Mouse (Mus musculus): ENCODE results near the gene Sbk3. TPM values are rescaled to one million over a fixed set of nuclear protein-coding genes. Genes with fewer than 3 reads are reported as not detected.

The Sbk3 gene
- polyA plus RNA-seq, 1 experiment from 2014 or later = 0.49 TPM

DNA sequence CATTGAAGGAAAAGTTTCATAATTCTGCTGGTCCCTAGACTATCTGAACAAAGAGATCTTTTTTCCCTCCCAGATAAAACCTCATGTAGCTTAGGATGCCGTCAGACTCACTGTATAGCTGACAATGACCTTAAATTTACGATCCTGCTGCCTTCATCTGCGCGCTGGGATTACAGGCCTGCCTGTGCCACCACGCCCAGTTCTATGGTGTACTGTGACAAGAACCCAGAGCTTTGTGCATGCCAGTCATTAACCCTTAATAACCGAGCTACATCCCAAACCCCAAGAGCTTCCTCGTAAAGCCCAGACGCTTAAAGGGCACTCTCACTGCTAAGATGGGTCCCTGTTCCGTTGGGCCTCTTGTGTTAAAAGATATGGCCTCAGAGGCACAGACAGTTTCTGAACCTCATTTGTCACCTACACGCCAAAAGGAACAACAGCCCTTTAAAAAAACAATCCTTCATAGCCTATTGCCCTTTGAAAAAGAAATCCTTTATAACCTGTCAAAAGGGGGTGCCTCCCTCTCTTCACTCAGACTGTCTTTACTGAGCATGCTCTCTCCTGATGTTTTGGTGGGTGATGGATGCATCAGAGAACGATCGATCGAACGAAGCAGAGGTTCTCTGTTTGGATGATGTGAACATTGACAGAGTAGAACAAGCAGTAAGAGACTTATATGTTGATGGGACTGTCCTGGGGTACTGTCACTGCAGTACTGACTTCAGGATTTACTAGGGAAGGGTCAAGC, 55.1 kb downstream of the Sbk3 start:
- peak overlapping the region; percentile 77 for H3K4me2 ChIP-seq
- 14% methylated on average over 14 of the region's 14 CpGs for WGBS
- H3K9me3 ChIP-seq = no peaks in the 10 kb centered on the region
- ATAC-seq (ENCODE audit: low FRiP score) = peak; percentile 43
- H3K27ac ChIP-seq = peak overlapping the region; percentile 99
- H3K4me1 ChIP-seq (replicated peaks) = peaks cover 34% of the 10 kb centered on the region
- H3K4me3 ChIP-seq = peak overlapping the region; percentile 62
- peaks cover 31% of the 10 kb centered on the region for H3K36me3 ChIP-seq
- peak overlapping the region; percentile 89 for H3K9ac ChIP-seq
- H3K27me3 ChIP-seq = no peaks in the 10 kb centered on the region

Other genes with a start within 250 kb of the Sbk3 start
- 0.12 and 0.19 TPM in 2 replicates for gene Tmem150b, start 245.9 kb downstream of the Sbk3 start, polyA plus RNA-seq (2015; fragmentation: Nextera tagmentation; extraction: Ambion mirVana)
- 79.4 and 86.8 TPM in 2 replicates for gene Kmt5c, start 231.1 kb downstream of the Sbk3 start, polyA plus RNA-seq (2015; fragmentation: Nextera tagmentation; extraction: Ambion mirVana)
- 16.4 and 21.1 TPM in 2 replicates for gene Cox6b2, start 218.1 kb downstream of the Sbk3 start, polyA plus RNA-seq (2015; fragmentation: Nextera tagmentation; extraction: Ambion mirVana)
- not detected in 2 replicates for gene Fam71e2, start 199.9 kb downstream of the Sbk3 start, polyA plus RNA-seq (2015; fragmentation: Nextera tagmentation; extraction: Ambion mirVana)
- gene Il11, start 188.3 kb downstream of the Sbk3 start, polyA plus RNA-seq (2015; fragmentation: Nextera tagmentation; extraction: Ambion mirVana) = 0.38 and 0.56 TPM in 2 replicates
- gene Tmem190, start 188.2 kb downstream of the Sbk3 start, polyA plus RNA-seq (2015; fragmentation: Nextera tagmentation; extraction: Ambion mirVana) = not detected in 2 replicates
- gene Tmem238, start 181.5 kb downstream of the Sbk3 start, polyA plus RNA-seq (2015; fragmentation: Nextera tagmentation; extraction: Ambion mirVana) = 2.5 and 3.5 TPM in 2 replicates
- gene Rpl28, start 178.3 kb downstream of the Sbk3 start, polyA plus RNA-seq (2015; fragmentation: Nextera tagmentation; extraction: Ambion mirVana) = 239 and 250 TPM in 2 replicates
- gene Ube2s, start 158.6 kb downstream of the Sbk3 start, polyA plus RNA-seq (2015; fragmentation: Nextera tagmentation; extraction: Ambion mirVana) = 252 and 267 TPM in 2 replicates
- 10.9 and 11.6 TPM in 2 replicates for gene Shisa7, start 126.5 kb downstream of the Sbk3 start, polyA plus RNA-seq (2015; fragmentation: Nextera tagmentation; extraction: Ambion mirVana)
- gene Isoc2b, start 100.9 kb downstream of the Sbk3 start, polyA plus RNA-seq (2015; fragmentation: Nextera tagmentation; extraction: Ambion mirVana) = 3.9 and 4.9 TPM in 2 replicates
- 0.75 and 0.78 TPM in 2 replicates for gene Isoc2a, start 94.0 kb downstream of the Sbk3 start, polyA plus RNA-seq (2015; fragmentation: Nextera tagmentation; extraction: Ambion mirVana)
- 0.26 and 0.45 TPM in 2 replicates for gene Gm36210, start 64.7 kb downstream of the Sbk3 start, polyA plus RNA-seq (2015; fragmentation: Nextera tagmentation; extraction: Ambion mirVana)
- 3.6 and 4.9 TPM in 2 replicates for gene Zfp628, start 56.0 kb downstream of the Sbk3 start, polyA plus RNA-seq (2015; fragmentation: Nextera tagmentation; extraction: Ambion mirVana)
- 25.4 and 27.7 TPM in 2 replicates for gene Nat14, start 49.1 kb downstream of the Sbk3 start, polyA plus RNA-seq (2015; fragmentation: Nextera tagmentation; extraction: Ambion mirVana)
- gene Ssc5d, start 45.4 kb downstream of the Sbk3 start, polyA plus RNA-seq (2015; fragmentation: Nextera tagmentation; extraction: Ambion mirVana) = 0.73 and 1.3 TPM in 2 replicates
- gene Sbk2, start 6.8 kb downstream of the Sbk3 start, polyA plus RNA-seq (2015; fragmentation: Nextera tagmentation; extraction: Ambion mirVana) = 0.25 TPM in 1 of 2 replicates, not detected in the other
- gene Zfp579, start 25.0 kb upstream of the Sbk3 start, polyA plus RNA-seq (2015; fragmentation: Nextera tagmentation; extraction: Ambion mirVana) = 53.6 and 59.9 TPM in 2 replicates
- gene Zfp524, start 43.2 kb upstream of the Sbk3 start, polyA plus RNA-seq (2015; fragmentation: Nextera tagmentation; extraction: Ambion mirVana) = 7.9 and 9.2 TPM in 2 replicates
- gene Fiz1, start 43.5 kb upstream of the Sbk3 start, polyA plus RNA-seq (2015; fragmentation: Nextera tagmentation; extraction: Ambion mirVana) = 37.7 and 41.9 TPM in 2 replicates
- 1.4 and 1.8 TPM in 2 replicates for gene Gm44973, start 44.3 kb upstream of the Sbk3 start, polyA plus RNA-seq (2015; fragmentation: Nextera tagmentation; extraction: Ambion mirVana)
- 5.8 and 6.0 TPM in 2 replicates for gene Zfp865, start 49.2 kb upstream of the Sbk3 start, polyA plus RNA-seq (2015; fragmentation: Nextera tagmentation; extraction: Ambion mirVana)
- 38.7 and 43.5 TPM in 2 replicates for gene Ccdc106, start 49.4 kb upstream of the Sbk3 start, polyA plus RNA-seq (2015; fragmentation: Nextera tagmentation; extraction: Ambion mirVana)
- gene 4632433K11Rik, start 63.0 kb upstream of the Sbk3 start, polyA plus RNA-seq (2015; fragmentation: Nextera tagmentation; extraction: Ambion mirVana) = not detected in 2 replicates
- gene Zfp784, start 67.3 kb upstream of the Sbk3 start, polyA plus RNA-seq (2015; fragmentation: Nextera tagmentation; extraction: Ambion mirVana) = 7.8 and 9.8 TPM in 2 replicates
- 67.2 and 69.7 TPM in 2 replicates for gene Zfp580, start 80.4 kb upstream of the Sbk3 start, polyA plus RNA-seq (2015; fragmentation: Nextera tagmentation; extraction: Ambion mirVana)
- 112 and 114 TPM in 2 replicates for gene U2af2, start 91.0 kb upstream of the Sbk3 start, polyA plus RNA-seq (2015; fragmentation: Nextera tagmentation; extraction: Ambion mirVana)
- 83.8 and 85.6 TPM in 2 replicates for gene Epn1, start 109.1 kb upstream of the Sbk3 start, polyA plus RNA-seq (2015; fragmentation: Nextera tagmentation; extraction: Ambion mirVana)
- gene Rfpl4, start 145.8 kb upstream of the Sbk3 start, polyA plus RNA-seq (2015; fragmentation: Nextera tagmentation; extraction: Ambion mirVana) = not detected in 2 replicates
- gene Rasl2-9, start 154.8 kb upstream of the Sbk3 start, polyA plus RNA-seq (2015; fragmentation: Nextera tagmentation; extraction: Ambion mirVana) = 0.22 and 0.52 TPM in 2 replicates
- gene Vmn1r55, start 178.5 kb upstream of the Sbk3 start, polyA plus RNA-seq (2015; fragmentation: Nextera tagmentation; extraction: Ambion mirVana) = 0.01 TPM in 1 of 2 replicates, not detected in the other
- not detected in 2 replicates for gene Vmn1r56, start 225.6 kb upstream of the Sbk3 start, polyA plus RNA-seq (2015; fragmentation: Nextera tagmentation; extraction: Ambion mirVana)
- not detected in 2 replicates for gene Vmn1r57, start 247.3 kb upstream of the Sbk3 start, polyA plus RNA-seq (2015; fragmentation: Nextera tagmentation; extraction: Ambion mirVana)